In genomic region chr3:121159566-121159965, GRCm38 (mm10) we compare ENCODE assay signal across 13 mouse cellular contexts. TPM values are rescaled to one million over a fixed set of nuclear protein-coding genes. Genes with fewer than 3 reads are reported as not detected.
DNase-seq lines count a peak whose midpoint lies in the region; ATAC-seq and TF ChIP-seq lines count a peak whose summit lies in the region.
"Had no signal": no experiment of that assay in that cellular context is flagged by ENCODE, and none has a peak within 500 bp of the region (broad histone marks: within the 10 kb centered on the region; RNA-seq: fewer than 3 reads in every experiment).

No protein-coding gene starts in this region.

- no peak overlapping the region for H3K4me2 ChIP-seq in hindbrain, embryonic 12.5 days (replicated peaks)

- no peaks in the 10 kb centered on the region for H3K27me3 ChIP-seq in hindbrain, embryonic 12.5 days
- no peaks in the 10 kb centered on the region for H3K27me3 ChIP-seq in hindbrain, embryonic 10.5 days (ENCODE audit: insufficient read depth, poor library complexity, severe bottlenecking)

- no peak overlapping the region for H3K9ac ChIP-seq in hindbrain, embryonic 12.5 days

- 71% methylated on average over 10 of the region's 10 CpGs for WGBS in hindbrain, embryonic 12.5 days
- 82% methylated on average over 10 of the region's 10 CpGs for WGBS in hindbrain, embryonic 10.5 days
- 17% methylated on average over 10 of the region's 10 CpGs for WGBS in bone marrow, adult 2 months

- no peak for TF ChIP-seq CTCF in bone marrow, adult 2 months (IDR thresholded peaks at IDR 0.05; ENCODE audit: control insufficient read depth, insufficient read depth, low read length)

- H3K4me1 ChIP-seq in hindbrain, embryonic 12.5 days, result peaks cover 9% of the 10 kb centered on the region
- peaks cover 19% of the 10 kb centered on the region for H3K4me1 ChIP-seq in hindbrain, embryonic 10.5 days (replicated peaks)
- H3K4me1 ChIP-seq in bone marrow, adult 2 months (ENCODE audit: control insufficient read depth, insufficient read depth, low read length), result peaks cover 1% of the 10 kb centered on the region

- H3K36me3 ChIP-seq in hindbrain, embryonic 12.5 days, result no peaks in the 10 kb centered on the region
- no peaks in the 10 kb centered on the region for H3K36me3 ChIP-seq in hindbrain, embryonic 10.5 days

- 0 out of 2 replicates have a peak, but pooled peaks have one; percentile 26 for ATAC-seq in hindbrain, embryonic 12.5 days (ENCODE audit: low FRiP score)
- peak; percentile 39 to 49; a peak in 3 of 4 replicates for ATAC-seq in hematopoietic stem cell, adult 5-6 weeks (replicated peaks in 1 of 2; ENCODE audit: insufficient read depth in 1 of 2, low FRiP score in 2 of 2, low TSS enrichment in 1 of 2, low read depth in 1 of 2, poor library complexity in 2 of 2, severe bottlenecking in 2 of 2)
- ATAC-seq: inflammation-experienced regulatory T-cells, adult 6 months had no signal

- no peak for TF ChIP-seq POLR2A in bone marrow, adult 2 months (IDR thresholded peaks at IDR 0.05; ENCODE audit: borderline replicate concordance, control insufficient read depth, low read depth, low read length)

- no peak overlapping the region for H3K27ac ChIP-seq in hindbrain, embryonic 12.5 days
- H3K27ac ChIP-seq in hindbrain, embryonic 10.5 days, result no peak overlapping the region
- peak overlapping the region; percentile 29 for H3K27ac ChIP-seq in bone marrow, adult 2 months (ENCODE audit: control insufficient read depth, insufficient read depth, low read depth, low read length, poor library complexity)
- H3K27ac ChIP-seq: kidney, postnatal 0 days had no signal

- no peak overlapping the region for H3K4me3 ChIP-seq in hindbrain, embryonic 12.5 days
- no peak overlapping the region for H3K4me3 ChIP-seq in hindbrain, embryonic 10.5 days
- H3K4me3 ChIP-seq in bone marrow, adult 2 months (replicated peaks; ENCODE audit: control insufficient read depth, low read depth, low read length), result no peak overlapping the region

- H3K9me3 ChIP-seq in hindbrain, embryonic 12.5 days (replicated peaks), result no peaks in the 10 kb centered on the region
- H3K9me3 ChIP-seq in hindbrain, embryonic 10.5 days, result no peaks in the 10 kb centered on the region

- no peak for DNase-seq in hindbrain, embryonic 10.5 days (ENCODE audit: low spot score)
- DNase-seq in cerebellum, adult 9-11 months, result peak; percentile 62
- DNase-seq in frontal cortex, postnatal 25 days (ENCODE audit: low spot score in 2 of 2), result no peak
- DNase-seq in urinary bladder, postnatal 25 days (ENCODE audit: low spot score), result no peak
- no peak for DNase-seq in adrenal gland, postnatal 36 days
- DNase-seq: lung, adult 18-20 months; midbrain, embryonic 14.5 days; right cerebral cortex, postnatal 25 days had no signal

RNA-seq across cellular contexts. Expression of gene Rwdd3, which starts 11.9 kb away (rescaled TPM):
- polyA plus RNA-seq in hindbrain, embryonic 12.5 days (2016; fragmentation: Nextera tagmentation; extraction: Ambion mirVana), result 5.3 and 6.9 TPM in 2 replicates
- polyA plus RNA-seq in hindbrain, embryonic 10.5 days (2016; fragmentation: Nextera tagmentation; extraction: Ambion mirVana), result 3.2 and 3.6 TPM in 2 replicates
- 1.7 and 4.8 TPM in 2 replicates for polyA plus RNA-seq in bone marrow, adult 2 months (2011; ENCODE audit: insufficient read depth, insufficient read length, low replicate concordance, missing spikeins)
- 15.3 and 20.1 TPM in 2 replicates for total RNA-seq in hematopoietic stem cell, adult 5-6 weeks (2017)
- total RNA-seq in adrenal gland, postnatal 36 days (2021), result 10 to 100 TPM in 1 of 2 experiments, 1 to 10 TPM in 1; 6.7 to 13.0 TPM
